Mouse (Mus musculus) left cerebral cortex, postnatal 10 days (tissue): ENCODE measurements around the gene Msi1. TPM values are rescaled to one million over a fixed set of nuclear protein-coding genes. Genes with fewer than 3 reads are reported as not detected.
"Not testable (repeated sequence)": the region's sequence is repeated elsewhere in the genome, so short reads cannot be mapped to it uniquely, and the experiment has no call there.

Experiments
- DNase-seq, 2 experiments: peaks; one replicate each; pipeline ENCODE4 v3.0.0; 2021 to 2022; ENCODE audit warnings: low spot score in 2 of 2, mixed read lengths in 1 of 2; ENCODE audit errors: extremely low spot score in 1 of 2
- intact Hi-C: fragments of 180-260 bp; cut with DNase I; formaldehyde crosslinking; loops from one replicate; pipeline ENCODE4 v1.15.1; 2025
- total RNA-seq, 2 experiments: library from RNA; stranded (reverse); gene quantifications; 2 replicates each; pipeline ENCODE4 v1.2.3; 2021

Msi1 gene
- total RNA-seq, 2 experiments from 2014 or later = 54.2 to 58.0 TPM

DNA sequence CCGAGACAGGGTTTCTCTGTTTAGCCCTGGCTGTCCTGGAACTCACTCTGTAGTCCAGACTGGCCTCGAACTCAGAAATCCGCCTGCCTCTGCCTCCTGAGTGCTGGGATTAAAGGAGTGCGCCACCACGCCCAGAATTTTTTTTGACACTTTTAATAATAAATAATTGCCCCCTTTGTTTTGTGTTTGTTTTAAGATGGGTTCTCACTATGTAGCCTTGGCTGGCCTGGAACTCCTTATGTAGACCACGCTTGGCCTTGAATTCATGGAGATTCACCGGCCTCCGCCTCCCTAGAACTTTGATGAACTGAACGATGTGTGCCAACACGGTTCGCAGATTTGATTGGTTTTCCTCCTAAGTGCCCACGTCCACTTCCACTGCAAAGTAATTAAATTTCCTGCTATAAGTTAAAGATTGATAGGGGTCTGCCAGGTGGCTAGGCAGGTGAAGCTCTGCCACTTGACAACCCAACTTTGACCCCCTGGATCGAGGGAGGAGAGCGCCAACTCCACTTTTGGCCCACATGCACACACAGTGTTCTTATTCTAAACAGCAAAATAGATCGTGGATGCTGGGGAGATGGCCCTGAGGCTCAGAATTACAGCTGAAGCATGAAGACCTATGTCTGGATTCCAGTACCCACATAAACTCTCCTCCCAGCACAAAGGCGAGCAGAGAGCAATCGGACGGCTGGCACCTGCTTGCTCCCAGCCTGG, 56.2 kb downstream of the Msi1 start:
- DNase-seq = no peak
- intact Hi-C loops = no loop called here

DNA sequence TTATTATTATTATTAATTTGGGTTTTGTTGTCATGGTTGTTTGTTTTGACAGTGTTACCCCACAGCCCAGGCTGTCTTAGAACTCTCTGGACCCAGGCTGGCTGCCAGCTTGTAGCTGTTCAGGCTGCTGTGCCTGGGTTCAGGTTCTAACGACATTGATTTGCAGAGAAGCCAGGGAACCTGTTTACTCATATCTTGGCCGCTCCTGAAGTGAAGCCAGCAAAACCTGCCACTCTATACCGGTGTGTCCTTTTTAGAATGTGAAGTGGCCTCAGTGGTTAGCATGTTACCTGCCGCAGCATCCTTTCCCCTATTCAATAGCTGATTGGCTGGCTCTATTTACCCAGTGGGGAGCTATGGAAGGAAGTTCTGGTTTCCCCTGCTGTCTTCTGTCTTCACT, 57.3 kb downstream of the Msi1 start:
- no peak for DNase-seq
- intact Hi-C loops = no loop called here

DNA sequence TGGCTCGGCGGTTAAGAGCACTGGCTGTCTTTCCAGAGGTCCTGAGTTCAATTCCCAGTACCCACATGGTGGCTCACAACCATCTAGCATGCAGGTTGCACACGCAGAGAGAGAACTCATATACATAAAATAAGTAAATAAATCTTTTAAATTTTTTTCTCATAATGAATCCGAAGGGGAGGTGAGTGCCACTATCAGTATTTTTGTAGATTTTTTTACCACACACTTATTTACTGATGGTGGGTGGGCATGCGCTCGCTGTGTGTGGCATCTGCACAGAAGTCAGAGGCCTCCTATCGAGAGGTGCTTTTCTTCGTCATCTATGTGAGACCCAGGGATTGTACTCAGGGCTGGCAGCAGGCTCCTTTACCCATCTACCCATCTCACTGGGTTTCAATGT, 58.0 kb downstream of the Msi1 start:
- intact Hi-C loops = no loop called here

DNA sequence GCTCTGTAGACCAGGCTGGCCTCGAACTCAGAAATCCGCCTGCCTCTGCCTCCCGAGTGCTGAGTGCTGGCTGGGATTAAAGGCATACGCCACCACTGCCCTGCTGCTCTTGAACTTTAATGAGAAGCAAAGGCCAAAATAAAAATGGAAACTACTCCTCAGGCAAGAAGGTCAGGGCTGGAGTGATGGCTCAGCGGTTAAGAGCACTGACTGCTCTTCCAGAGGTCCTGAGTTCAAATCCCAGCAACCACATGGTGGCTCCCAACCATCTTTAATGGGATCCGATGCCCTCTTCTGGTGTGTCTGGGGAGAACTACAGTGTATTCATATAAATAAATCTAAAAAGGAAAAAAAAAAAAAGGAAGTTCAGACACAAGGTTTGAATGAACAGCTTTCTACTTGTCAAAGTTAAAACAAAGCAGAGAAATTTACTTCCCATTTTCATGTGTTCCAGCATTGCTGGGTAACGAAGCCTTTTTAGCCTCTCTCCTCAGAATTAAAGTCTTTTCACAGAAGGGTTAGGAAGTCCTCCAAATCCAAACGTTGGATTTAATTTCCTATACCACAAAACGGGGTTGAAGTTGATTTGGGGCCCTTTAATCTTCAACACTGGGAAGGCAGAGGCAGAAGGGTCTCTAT, 58.7 kb downstream of the Msi1 start:
- no peak for DNase-seq
- intact Hi-C loops = no loop called here

More for the DNA sequence above, 58.0 kb downstream of the Msi1 start:
- DNase-seq = no peak

DNA sequence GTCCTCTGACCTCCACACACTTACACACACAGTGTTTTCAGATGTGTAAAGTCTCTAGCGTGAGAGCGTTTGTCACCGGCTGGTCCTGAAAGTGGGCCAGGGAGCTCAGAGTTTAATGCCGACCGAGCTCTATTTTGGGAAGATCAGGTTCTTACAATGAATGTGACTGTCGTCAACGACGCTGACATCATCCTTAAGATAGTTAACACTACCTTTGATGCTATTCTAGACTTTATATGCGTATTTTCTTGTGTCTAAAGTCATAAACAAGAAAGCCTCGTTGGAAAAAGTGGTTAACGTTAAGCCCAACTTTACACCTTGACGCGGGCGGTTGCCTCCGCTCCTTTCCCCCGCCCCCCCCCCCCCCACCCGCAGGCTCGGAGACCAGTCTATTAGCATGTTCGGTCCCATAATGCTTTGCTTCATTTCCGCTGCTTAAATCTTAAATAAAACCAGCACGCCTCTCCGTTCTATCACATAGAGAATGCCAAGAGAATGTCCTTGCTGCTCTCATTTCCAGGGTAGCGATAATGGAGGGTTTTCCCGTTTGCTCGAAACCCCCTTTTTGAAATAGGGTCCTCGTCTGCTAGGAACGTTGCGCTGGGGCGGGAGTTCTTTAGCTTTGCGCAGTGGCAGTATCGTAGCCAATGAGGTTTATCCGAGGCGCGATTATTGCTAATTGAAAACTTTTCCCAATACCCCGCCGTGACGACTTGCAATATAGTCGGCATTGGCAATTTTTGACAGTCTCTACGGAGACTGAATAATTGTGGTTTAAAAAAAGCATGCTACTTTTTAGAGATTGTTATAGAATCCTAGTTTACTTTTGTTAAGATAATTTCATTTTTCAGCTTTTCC, 59.7 kb downstream of the Msi1 start:
- DNase-seq = peak; percentile 81 to 87
- intact Hi-C loops = no loop called here

DNA sequence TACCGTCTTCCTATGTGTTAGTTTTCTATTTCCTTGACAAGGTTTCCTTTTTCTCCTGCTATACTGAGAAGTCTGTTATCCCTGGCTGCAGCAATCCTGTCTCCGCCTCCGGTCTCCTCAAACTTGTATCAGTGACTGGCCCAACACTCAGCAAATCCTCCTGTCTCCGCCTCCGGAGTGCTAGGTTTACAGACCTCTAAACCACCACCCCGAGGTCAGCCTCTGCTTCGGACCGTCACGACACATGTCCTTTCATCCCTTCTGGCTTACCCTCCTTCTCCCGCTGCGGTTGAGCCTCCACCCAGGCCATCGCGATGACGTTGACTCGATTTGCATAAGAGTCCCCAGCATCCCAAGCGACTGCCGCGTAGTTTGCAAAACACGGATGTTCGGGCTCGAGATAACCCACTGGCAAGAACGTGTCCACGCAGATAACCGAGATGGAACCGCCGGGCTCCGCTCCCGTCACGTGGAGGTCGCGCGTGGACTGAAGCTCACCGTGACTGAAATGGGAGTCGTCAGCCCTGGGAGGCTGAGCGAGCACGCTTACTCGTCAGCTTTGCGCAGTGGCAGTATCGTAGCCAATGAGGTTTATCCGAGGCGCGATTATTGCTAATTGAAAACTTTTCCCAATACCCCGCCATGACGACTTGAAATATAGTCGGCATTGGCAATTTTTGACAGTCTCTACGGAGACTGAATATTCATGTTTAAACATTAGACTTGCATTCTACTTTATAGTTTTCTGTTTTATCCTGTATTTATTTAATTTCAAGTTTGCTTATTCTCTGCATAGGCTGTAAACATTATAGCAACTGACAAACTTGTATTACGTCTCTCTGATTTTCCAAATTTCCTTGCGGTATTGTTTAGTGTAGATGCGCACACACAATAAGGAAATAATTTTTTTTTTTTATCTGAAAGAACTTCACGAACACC, 60.6 kb downstream of the Msi1 start:
- peak; percentile 85 to 91 for DNase-seq
- intact Hi-C loops = no loop called here

DNA sequence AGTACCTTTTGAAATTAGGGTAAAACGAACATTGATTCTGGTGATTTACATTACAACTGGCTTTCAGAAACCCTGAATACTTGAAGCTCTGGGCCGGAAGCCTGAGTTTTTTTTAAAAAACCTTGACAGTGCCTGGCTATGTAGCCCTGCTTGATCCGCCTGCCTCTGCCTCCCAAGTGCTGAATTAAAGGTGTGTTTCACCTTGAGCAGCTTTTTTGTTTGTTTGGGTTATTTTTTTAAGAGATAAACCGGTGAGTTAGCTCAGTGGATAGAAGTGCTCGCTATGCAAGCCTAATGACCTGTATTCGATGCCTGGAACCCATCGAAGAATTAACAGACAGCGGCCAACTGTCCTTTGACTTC, 61.2 kb downstream of the Msi1 start:
- no peak for DNase-seq
- intact Hi-C loops = no loop called here

DNA sequence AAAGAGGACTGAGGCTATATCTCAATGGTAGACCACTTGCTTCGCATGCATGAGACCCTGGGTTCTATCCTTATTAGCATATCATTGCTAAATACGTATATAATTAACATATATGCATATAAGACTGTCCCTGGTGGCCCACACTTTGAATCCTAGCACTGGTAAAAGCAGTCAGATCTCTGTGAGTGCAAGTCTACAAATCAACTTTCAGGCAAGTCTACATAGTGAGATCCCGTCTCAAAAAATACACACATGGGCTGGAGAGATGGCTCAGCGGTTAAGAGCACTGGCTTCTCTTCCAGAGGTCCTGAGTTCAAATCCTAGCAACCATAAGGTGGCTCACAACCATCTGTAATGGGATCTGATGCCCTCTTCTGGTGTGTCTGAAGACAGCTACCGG, 61.7 kb downstream of the Msi1 start:
- intact Hi-C loops = no loop called here

DNA sequence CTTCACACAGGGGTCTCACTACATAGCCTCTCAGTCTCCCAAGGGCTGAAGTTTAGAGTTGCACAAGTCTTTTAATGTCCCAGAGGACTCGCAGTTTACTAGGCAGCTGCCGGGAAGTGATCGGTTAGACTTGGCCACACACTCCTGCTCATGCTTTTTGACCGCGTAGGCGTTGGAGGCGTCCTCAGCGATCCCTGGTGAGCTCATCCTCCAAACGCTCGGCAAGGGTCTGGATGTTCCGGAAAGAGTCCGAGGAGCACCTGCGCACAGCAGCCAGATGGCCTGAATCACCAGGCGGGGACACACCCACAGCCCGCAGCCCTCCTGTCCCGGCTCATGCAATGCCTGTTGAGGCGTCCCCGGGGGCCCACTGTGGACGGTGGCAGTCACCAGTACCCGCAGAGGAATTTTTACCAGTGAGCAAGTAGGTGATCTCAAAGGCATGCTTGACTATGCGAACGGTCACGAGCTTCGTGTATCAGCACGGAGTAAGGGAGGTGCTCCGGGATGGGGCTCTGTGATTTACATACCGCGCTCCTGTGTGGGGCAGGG, 62.4 kb downstream of the Msi1 start:
- DNase-seq = peak in 1 of 2 experiments; percentile 75
- intact Hi-C loops = no loop called here

More for the DNA sequence above, 61.7 kb downstream of the Msi1 start:
- no peak for DNase-seq

DNA sequence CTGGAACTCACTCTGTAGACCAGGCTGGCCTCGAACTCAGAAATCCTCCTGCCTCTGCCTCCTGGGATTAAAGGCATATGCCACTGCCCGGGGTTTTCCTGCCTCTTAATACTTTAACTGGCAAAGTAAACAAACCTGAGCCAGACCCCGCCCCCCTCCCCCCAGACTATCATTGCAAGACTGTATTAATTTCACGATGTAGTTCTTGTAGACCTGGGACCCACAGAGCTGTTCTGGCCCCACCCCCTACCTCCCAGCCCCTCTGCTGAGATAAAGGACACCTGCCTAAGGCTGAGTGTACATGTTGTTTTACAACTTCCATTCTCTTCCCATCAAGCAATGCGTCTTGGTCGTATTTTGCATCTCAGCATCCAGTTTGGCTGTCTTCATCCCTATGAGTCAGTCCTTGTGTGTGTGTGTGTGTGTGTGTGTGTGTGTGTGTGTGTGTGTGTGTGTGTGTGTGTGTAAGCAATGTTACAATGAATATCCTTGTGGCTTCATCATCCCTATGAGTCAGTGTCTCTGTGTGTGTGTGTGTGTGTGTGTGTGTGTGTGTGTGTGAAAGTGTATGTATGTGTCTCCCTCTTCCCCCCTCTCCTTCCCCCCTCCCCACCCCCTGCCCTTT, 63.4 kb downstream of the Msi1 start:
- no peak for DNase-seq
- intact Hi-C loops = no loop called here

DNA sequence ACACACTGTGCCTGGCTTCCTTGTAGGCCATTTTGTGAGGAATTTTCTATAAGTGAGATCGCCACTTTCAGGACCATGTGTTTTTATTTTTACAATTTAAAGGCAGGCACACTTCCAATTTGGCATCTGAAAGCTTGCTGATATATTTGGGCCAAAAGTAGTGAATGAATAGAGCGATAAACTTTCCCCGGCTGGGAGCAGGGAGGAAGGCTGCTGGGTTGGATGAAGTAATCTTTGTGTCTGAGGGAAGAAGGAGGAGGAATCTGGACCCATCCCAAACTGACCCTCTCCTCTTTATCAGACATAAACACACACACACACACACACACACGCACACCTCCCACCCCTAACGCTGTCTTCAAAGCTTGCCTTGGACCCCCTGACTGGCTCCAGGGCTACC, 64.0 kb downstream of the Msi1 start:
- DNase-seq = no peak
- intact Hi-C loops = no loop called here

DNA sequence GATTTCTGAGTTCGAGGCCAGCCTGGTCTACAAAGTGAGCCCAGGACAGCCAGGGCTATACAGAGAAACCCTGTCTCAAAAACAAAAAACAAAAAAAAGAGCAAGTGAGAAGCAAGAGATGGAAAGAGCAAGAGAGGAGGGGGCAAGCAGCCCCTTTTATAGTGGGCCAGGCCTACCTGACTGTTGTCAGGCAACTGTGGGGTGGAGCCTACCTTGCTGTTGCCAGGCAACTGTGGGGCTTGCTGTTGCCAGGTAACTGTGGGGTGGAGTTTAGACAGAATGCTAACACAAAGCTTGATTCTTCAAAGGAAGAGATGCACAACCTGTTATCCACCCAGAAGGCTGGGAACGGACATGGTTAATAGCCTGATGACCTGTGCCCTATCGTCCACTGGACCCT, 66.2 kb downstream of the Msi1 start:
- intact Hi-C loops, DNase-seq: not testable (repeated sequence)

DNA sequence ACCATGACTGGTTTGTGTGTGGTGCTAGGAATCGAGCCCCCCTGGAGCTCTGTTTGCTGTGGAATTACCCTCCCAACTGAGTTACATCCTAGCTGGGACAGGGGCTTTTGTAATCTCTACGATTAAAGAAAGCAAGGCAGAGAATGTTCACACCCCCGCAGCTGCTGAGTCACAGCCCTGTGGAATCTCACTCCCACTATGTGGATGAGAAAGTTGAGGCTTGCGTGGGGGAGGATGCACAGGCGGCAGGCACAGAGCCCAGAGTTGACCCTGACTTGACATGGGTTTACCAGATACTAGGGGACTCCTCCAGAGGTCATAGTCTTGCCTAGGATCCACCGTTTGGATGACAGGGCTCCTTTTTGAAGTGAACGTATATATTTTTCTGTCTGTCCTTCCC, 67.6 kb downstream of the Msi1 start:
- intact Hi-C loops = no loop called here
- no peak for DNase-seq

DNA sequence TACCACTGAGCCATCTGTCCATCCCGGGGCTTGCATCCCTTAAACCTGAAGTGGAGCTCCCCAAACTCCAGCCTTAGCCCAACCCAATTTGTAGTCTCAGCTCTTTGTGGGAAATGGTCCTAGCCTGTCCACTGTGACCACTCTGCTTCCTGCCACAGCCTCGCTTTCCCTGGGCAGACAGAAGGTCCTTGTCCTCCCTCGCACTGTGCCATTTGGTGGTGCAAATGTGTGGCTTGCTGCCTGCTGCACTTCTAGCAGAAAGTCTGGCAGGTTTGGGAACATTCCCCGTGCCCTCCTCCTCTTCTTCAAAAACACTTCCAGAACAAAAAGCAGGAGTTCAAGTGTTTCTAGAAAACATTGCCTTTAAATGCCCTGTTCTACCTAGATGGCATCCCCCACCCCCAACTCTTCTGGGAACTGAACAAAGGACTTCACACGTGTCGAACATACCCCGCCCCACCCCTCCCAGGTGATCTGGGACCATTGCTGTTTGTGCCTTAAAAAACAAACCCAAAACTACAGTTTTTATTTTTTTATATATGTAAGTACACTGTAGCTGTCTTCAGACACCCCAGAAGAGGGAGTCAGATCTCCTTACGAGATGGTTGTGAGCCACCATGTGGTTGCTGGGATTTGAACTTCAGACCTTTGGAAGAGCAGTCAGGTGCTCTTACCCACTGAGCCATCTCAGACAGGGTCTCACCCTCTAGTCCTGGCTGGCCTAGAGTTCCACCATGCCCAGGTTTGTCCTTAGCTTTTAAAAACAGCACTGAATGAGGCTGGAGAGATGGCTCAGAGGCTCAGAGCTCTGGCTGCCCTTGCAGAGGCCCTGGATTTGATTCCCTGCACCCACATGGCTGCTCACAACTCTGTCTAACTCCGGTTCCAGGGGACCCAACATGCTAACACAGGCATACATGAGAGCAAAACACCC, 69.2 kb downstream of the Msi1 start:
- DNase-seq = no peak
- intact Hi-C loops = no loop called here

DNA sequence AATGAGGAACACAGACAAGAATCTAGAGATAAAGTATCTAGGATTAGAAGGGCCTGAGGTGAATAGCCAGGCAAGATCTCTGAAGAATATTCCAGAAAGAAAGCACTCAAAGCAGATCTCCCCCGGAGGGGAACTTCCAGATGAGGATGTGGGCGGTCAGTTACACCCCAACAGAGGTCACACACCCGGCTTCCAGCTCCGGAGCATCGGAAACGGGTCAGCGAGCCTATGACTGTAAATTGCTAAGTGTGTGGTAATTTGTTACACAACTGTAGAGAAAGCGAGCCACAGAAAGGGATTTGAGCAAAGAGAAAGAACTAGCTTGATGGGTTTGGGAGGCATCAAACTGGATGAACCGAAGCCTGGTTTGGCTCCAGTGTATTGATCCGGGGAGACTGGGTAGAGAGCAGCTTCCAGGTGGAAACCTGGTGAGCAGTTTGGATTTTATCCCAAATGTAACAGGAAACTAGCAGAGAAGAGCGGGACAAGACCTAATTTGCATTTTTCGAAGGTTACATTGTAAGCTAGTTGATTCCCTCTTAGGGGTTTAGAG, 71.1 kb downstream of the Msi1 start:
- DNase-seq = no peak
- intact Hi-C loops = no loop called here

DNA sequence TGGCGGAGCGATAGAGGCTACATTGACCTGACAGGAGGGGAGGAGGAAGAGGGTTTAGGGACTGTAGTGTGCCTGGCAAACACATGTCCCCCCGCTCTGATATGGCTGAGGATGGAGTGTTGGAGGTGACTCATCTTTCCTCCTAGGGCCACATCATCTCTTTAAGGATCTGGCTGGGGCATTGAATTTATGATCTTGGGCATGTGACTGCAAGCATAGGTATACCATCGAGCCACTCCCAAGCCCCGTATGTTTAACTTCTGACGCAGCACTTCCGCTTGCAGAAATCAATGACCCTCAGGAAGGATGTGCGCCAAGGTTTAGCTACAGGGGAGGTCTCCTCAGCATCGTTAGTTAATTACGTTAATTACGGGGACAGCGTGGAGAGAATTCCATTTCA, 73.6 kb downstream of the Msi1 start:
- intact Hi-C loops = no loop called here
- no peak for DNase-seq
